Comparison of ENCODE assay signal across 12 mouse cellular contexts in genomic region chr5:116518047-116518446, GRCm38 (mm10).
DNase-seq lines count a peak whose midpoint lies in the region.
"Had no signal": no experiment of that assay in that cellular context is flagged by ENCODE, and none has a peak within 500 bp of the region (broad histone marks: within the 10 kb centered on the region; RNA-seq: fewer than 3 reads in every experiment).

No protein-coding gene starts in this region.

- DNase-seq in adrenal gland, postnatal 10 days, result peak; percentile 55
- no peak for DNase-seq in adrenal gland, adult 8-10 months
- DNase-seq in kidney, postnatal 10 days, result peak; percentile 59
- no peak for DNase-seq in kidney, adult 9 months
- DNase-seq in thymus, postnatal 4 days, result peak; percentile 10
- no peak for DNase-seq in thymus, postnatal 10 days (ENCODE audit: low spot score in 2 of 2)
- DNase-seq in cerebellum, adult 11-12 months, result no peak
- no peak for DNase-seq in adipocyte (ENCODE audit: low spot score)
- DNase-seq: cerebellum, postnatal 10 days; gastrocnemius, adult 2 months; kidney, adult 11 months; right cerebral cortex, postnatal 14 days had no signal

Comparison
In these comparisons a context has a peak if more than half of its experiments do, and no peak if none do; other contexts are left out.
1. DNase-seq: peak in adrenal gland, postnatal 10 days (single experiment), kidney, postnatal 10 days (single experiment) and thymus, postnatal 4 days (single experiment); none in adrenal gland, adult 8-10 months (single experiment), kidney, adult 9 months (single experiment), thymus, postnatal 10 days (0 of 2), cerebellum, adult 11-12 months (single experiment) and adipocyte (single experiment).